In genomic region chr8:7447026-7447425, GRCm38 (mm10) we compare ENCODE assay signal across 19 mouse cellular contexts.
"Had no signal": no experiment of that assay in that cellular context is flagged by ENCODE, and none has a peak within 500 bp of the region (broad histone marks: within the 10 kb centered on the region; RNA-seq: fewer than 3 reads in every experiment).

No protein-coding gene starts in this region.

- H3K27me3 ChIP-seq: limb, embryonic 12.5 days; liver, embryonic 13.5 days; midbrain, embryonic 12.5 days; neural tube, embryonic 13.5 days; stomach, embryonic 15.5 days had no signal

- DNase-seq: kidney, adult 2 months; kidney, postnatal 10 days; kidney, postnatal 36 days; layer of hippocampus, postnatal 36 days; liver, embryonic 13.5 days; lung, adult 2 months; lung, postnatal 14 days; lung, postnatal 4 days; retina, postnatal 1 day; right cerebral cortex, postnatal 25 days; spleen, adult 18-20 months; thymus, postnatal 25 days had no signal

- H3K9ac ChIP-seq: limb, embryonic 12.5 days; liver, embryonic 13.5 days; midbrain, embryonic 12.5 days; neural tube, embryonic 13.5 days; stomach, embryonic 15.5 days had no signal

- H3K9me3 ChIP-seq: limb, embryonic 12.5 days; liver, embryonic 13.5 days; midbrain, embryonic 12.5 days; neural tube, embryonic 13.5 days; stomach, embryonic 15.5 days had no signal

- H3K4me2 ChIP-seq: limb, embryonic 12.5 days; liver, embryonic 13.5 days; midbrain, embryonic 12.5 days; neural tube, embryonic 13.5 days; stomach, embryonic 15.5 days had no signal

- H3K4me3 ChIP-seq: left cerebral cortex, adult 2 months; limb, embryonic 12.5 days; liver, embryonic 13.5 days; midbrain, embryonic 12.5 days; myocyte; neural tube, embryonic 13.5 days; stomach, embryonic 15.5 days had no signal

- H3K4me1 ChIP-seq: limb, embryonic 12.5 days; liver, embryonic 13.5 days; midbrain, embryonic 12.5 days; neural tube, embryonic 13.5 days; stomach, embryonic 15.5 days had no signal

- H3K27ac ChIP-seq: left cerebral cortex, adult 2 months; limb, embryonic 12.5 days; liver, embryonic 13.5 days; midbrain, embryonic 12.5 days; neural tube, embryonic 13.5 days; stomach, embryonic 15.5 days had no signal

- H3K36me3 ChIP-seq: limb, embryonic 12.5 days; liver, embryonic 13.5 days; midbrain, embryonic 12.5 days; neural tube, embryonic 13.5 days; stomach, embryonic 15.5 days had no signal

- ATAC-seq: midbrain, embryonic 16.5 days had no signal
